Mouse (Mus musculus) adrenal gland, adult 8-10 months (tissue): ENCODE results near the gene Adam23. TPM values are rescaled to one million over a fixed set of nuclear protein-coding genes. Genes with fewer than 3 reads are reported as not detected.
A peak's percentile ranks its signal among the peaks of the same experiment; 100 is the strongest.
"Not testable (repeated sequence)": the region's sequence is repeated elsewhere in the genome, so short reads cannot be mapped to it uniquely, and the experiment has no call there.

Experiments used
- DNase-seq: peaks from one replicate; pipeline ENCODE4 v3.0.0; 2022
- total RNA-seq, 4 experiments: library from RNA; stranded (reverse); gene quantifications; 2 replicates each; pipeline ENCODE4 v1.2.4; 2022

The Adam23 gene
- total RNA-seq, 4 experiments from 2014 or later: 15.3 to 33.0 (median 21.5) TPM

- DNase-seq: no peak
Observed at GRCm38 (mm10) chr1:63586869-63587268, 141.2 kb downstream of the Adam23 start.

DNA sequence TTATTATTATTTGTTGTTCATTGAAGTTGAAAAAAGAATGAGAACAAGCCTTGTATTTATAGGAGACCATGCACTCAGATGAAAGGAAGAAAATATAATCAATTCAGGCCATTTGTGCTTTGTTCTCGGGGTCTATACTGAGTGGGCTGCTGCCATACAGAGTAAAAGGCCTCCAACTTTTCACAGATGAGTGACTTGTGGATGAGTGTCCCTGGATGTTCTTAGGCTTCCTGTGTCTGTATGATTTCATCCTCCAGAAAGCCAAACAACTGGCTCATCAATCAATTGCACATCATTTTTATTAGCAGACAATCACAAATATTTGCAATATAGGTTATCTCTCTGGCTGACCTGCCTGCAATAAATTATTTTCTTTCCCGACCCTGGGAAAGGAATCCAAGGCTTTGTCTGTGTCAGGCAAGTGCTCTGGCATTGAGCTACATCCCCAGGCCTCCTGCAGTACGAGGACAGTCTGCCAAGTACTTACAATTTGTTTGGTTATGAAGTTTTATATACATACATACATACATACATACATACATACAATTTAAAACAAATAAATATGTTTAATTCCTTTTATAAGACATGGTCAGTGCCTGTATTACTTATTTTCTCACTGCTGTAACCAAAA is 158.3 kb downstream of the Adam23 start:
- DNase-seq: peak; percentile 11

- no peak for DNase-seq
Observed at GRCm38 (mm10) chr1:63609613-63610012, 163.9 kb downstream of the Adam23 start.

GRCm38 (mm10) chr1:63614594-63614993 is 168.9 kb downstream of the Adam23 start:
- DNase-seq: peak; percentile 10

DNA sequence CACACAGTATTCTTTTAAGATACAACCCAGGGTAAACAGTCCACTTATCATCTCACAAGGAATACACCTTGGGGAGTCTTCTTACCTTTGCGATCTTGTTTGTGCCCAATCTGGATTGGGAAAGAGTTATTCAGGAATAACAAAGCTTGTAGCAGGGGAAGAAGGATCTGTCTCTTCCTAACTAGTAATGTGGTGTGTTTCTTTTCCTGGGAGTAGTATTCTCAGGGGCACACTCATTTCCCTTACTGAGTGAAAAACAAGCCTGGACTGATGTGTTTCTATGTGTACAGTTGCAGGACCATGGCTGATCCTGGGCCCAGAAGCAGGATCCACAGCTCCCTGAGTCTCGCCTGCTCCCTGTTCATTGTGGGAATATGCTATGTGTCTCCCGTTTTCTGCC is 170.0 kb downstream of the Adam23 start, which contains the start of gene Gm39653:
Gene Gm39653, plus strand, starts transcription at position 301 of the 400 bp plus-strand sequence.
- DNase-seq: no peak

- no peak for DNase-seq
Observed at GRCm38 (mm10) chr1:63628211-63628610, 182.5 kb downstream of the Adam23 start.

DNA sequence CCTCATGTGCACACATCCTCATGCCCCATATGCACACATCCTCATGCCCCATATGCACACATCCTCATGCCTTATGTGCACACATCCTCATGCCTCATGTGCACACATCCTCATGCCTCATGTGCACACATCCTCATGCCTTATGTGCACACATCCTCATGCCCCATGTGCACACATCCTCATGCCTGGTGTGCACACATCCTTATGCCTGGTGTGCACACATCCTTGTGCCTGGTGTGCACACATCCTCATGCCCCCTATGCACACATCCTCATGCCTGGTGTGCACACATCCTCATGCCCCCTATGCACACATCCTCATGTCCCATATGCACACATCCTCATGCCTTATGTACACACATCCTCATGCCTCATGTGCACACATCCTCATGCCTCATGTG is 184.7 kb downstream of the Adam23 start:
- DNase-seq: not testable (repeated sequence)

DNA sequence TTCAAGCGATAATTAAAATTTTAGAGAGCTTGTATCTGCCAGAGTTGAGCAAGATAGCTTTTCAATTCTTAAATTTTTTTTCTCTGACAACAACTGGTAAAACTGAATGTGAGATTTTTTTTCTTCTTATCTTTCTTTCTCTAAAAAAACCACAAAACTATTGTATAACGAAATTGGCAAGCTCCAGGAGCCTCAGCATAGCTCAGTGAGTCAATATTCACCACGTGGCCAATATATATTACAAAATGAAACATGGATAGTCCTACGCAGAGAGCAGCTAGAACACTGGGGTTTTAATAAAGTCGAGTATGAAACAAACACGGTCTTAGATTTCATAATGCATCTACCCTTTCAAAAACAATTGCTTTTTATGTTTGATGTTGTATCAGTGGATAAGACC is 194.2 kb downstream of the Adam23 start:
- DNase-seq: no peak

Other genes starting within 250 kb of the Adam23 start
- under 1 TPM in 3 of 4 experiments, not detected in 1; 0.23 to 0.42 (median 0.38) TPM for gene Gpr1, start 231.3 kb upstream of the Adam23 start, total RNA-seq
- gene Zdbf2, start 172.6 kb upstream of the Adam23 start, total RNA-seq: 10 to 100 TPM in 2 of 4 experiments, 1 to 10 TPM in 2; 6.2 to 12.0 (median 9.7) TPM
- gene Gm39653, start 170.1 kb downstream of the Adam23 start, total RNA-seq: not detected
- gene Dytn, start 241.0 kb downstream of the Adam23 start, total RNA-seq: not detected